Mouse (Mus musculus) ES-E14 (cell line): Measurements from ENCODE around the gene Map10.

ENCODE experiments used
- CHD2 ChIP-seq: IDR thresholded peaks from 2 replicates; pipeline ENCODE4 v1.6.1; 2014; ENCODE audit warnings: mild to moderate bottlenecking, low read depth, low read length, inconsistent platforms
- HCFC1 ChIP-seq: IDR thresholded peaks from 2 replicates; pipeline ENCODE4 v1.6.1; 2012; ENCODE audit warnings: low read length, inconsistent platforms, borderline replicate concordance; ENCODE audit not compliant: insufficient read depth
- MAFK ChIP-seq: IDR thresholded peaks from 2 replicates; pipeline ENCODE4 v1.6.1; 2014; ENCODE audit warnings: mild to moderate bottlenecking, low read depth, low read length, inconsistent platforms; ENCODE audit not compliant: insufficient read depth
- ZC3H11A ChIP-seq: IDR thresholded peaks from 2 replicates; pipeline ENCODE4 v1.6.1; 2012; ENCODE audit warnings: low read depth, mild to moderate bottlenecking, inconsistent platforms, low read length, borderline replicate concordance
- ZNF384 ChIP-seq: IDR thresholded peaks from 2 replicates; pipeline ENCODE4 v1.6.1; 2012; ENCODE audit warnings: low read depth, low read length, inconsistent platforms

DNA sequence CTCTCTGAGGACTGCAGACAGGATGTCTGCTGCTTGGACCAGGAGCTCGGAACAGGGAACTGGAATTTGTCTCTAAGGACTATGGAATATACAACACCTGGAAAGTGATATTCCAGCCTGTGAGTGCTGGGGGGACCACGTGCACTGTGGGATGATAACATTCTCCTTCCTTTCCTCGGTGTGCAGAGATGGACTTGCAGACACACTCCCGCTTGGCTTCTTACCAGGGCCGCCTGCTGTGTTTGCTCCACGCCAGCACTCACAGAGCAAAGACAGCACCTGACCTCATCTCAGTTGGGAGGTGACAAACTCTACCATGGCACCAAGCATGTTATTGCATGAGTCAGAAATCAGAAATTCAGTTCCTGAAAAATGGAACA is 7.0 kb upstream of the Map10 start:
- TF ChIP-seq HCFC1: no peak
- TF ChIP-seq ZC3H11A: no peak
- TF ChIP-seq CHD2: no peak
- no peak for TF ChIP-seq MAFK
- TF ChIP-seq ZNF384: no peak
